Mouse (Mus musculus): ENCODE measurements around the gene Syt8.

The Syt8 gene

GRCm38 (mm10) chr7:142454706-142455105 lies 20.1 kb downstream of the Syt8 start:
- DNase-seq = no peak

GRCm38 (mm10) chr7:142455251-142455650 lies 20.6 kb downstream of the Syt8 start:
- no peak for DNase-seq

- no peak for DNase-seq
These were observed 22.2 kb downstream of the Syt8 start for GRCm38 (mm10) chr7:142456806-142457205.

GRCm38 (mm10) chr7:142457227-142457811 lies 22.7 kb downstream of the Syt8 start:
- DNase-seq = peak; percentile 83

- peak; percentile 67 for DNase-seq
These were observed 23.4 kb downstream of the Syt8 start for GRCm38 (mm10) chr7:142458026-142458425.

GRCm38 (mm10) chr7:142458676-142459298 lies 24.1 kb downstream of the Syt8 start:
- DNase-seq = no peak

GRCm38 (mm10) chr7:142459299-142459691 lies 24.6 kb downstream of the Syt8 start:
- peak; percentile 16 for DNase-seq

- no peak for DNase-seq
These were observed 26.0 kb downstream of the Syt8 start, which contains the start of gene Lsp1 for GRCm38 (mm10) chr7:142460636-142461077. Gene Lsp1, plus strand, starts transcription at chr7:142460809.

GRCm38 (mm10) chr7:142461446-142461845 lies 26.8 kb downstream of the Syt8 start:
- no peak for DNase-seq

GRCm38 (mm10) chr7:142462190-142462589 lies 27.5 kb downstream of the Syt8 start:
- DNase-seq = no peak

GRCm38 (mm10) chr7:142462594-142463078 lies 28.0 kb downstream of the Syt8 start:
- DNase-seq = no peak

GRCm38 (mm10) chr7:142470171-142470691 lies 35.6 kb downstream of the Syt8 start:
- DNase-seq = no peak

- peak; percentile 73 for DNase-seq
These were observed 36.3 kb downstream of the Syt8 start for GRCm38 (mm10) chr7:142470808-142471413.

- peak; percentile 26 for DNase-seq
These were observed 36.8 kb downstream of the Syt8 start for GRCm38 (mm10) chr7:142471414-142471861.

- no peak for DNase-seq
These were observed 37.4 kb downstream of the Syt8 start for GRCm38 (mm10) chr7:142471884-142472570.

- no peak for DNase-seq
These were observed 38.3 kb downstream of the Syt8 start for GRCm38 (mm10) chr7:142472936-142473335.

GRCm38 (mm10) chr7:142473476-142473875 lies 38.8 kb downstream of the Syt8 start:
- no peak for DNase-seq

GRCm38 (mm10) chr7:142474799-142475198 lies 40.1 kb downstream of the Syt8 start:
- no peak for DNase-seq

GRCm38 (mm10) chr7:142475641-142476040 lies 41.0 kb downstream of the Syt8 start:
- DNase-seq = no peak

GRCm38 (mm10) chr7:142476271-142476670 lies 41.6 kb downstream of the Syt8 start:
- no peak for DNase-seq

- no peak for DNase-seq
These were observed 42.3 kb downstream of the Syt8 start for GRCm38 (mm10) chr7:142476795-142477452.

GRCm38 (mm10) chr7:142478001-142478400 lies 43.4 kb downstream of the Syt8 start:
- DNase-seq = no peak

GRCm38 (mm10) chr7:142478574-142478973 lies 43.9 kb downstream of the Syt8 start:
- DNase-seq = no peak
